Mouse (Mus musculus) stomach, postnatal 0 days (tissue): ENCODE measurements at regions not wholly inside any gene's neighbourhood (a gene's known extent, or its start where the extent isn't known, plus 50 kb on each side); places are given as distances from the start of the nearest gene placed in this dataset.

Experiments
- ATAC-seq: fragments of 200-750 bp; cut with Nextera tagmentation; 2 replicates; pipeline ENCODE4 v1.8.0; 2017; ENCODE audit not compliant: low FRiP score, low TSS enrichment
- DNase-seq: peaks from one replicate; pipeline ENCODE4 v3.0.0-alpha.2; 2016; ENCODE audit warnings: low spot score
- H3K27ac ChIP-seq: fragments of 300-500 bp; sonication (generic); replicated peaks from 2 replicates; pipeline ENCODE4 v1.5.1; 2014; ENCODE audit warnings: mild to moderate bottlenecking, control low read depth
- H3K27me3 ChIP-seq: fragments of 300-500 bp; sonication (generic); 2 replicates; pipeline ENCODE4 v1.6.1; 2014; ENCODE audit warnings: low read length; ENCODE audit not compliant: control insufficient read depth, insufficient read depth
- H3K36me3 ChIP-seq: fragments of 300-500 bp; sonication (generic); 2 replicates; pipeline ENCODE4 v1.6.1; 2014; ENCODE audit warnings: low read length, mixed read lengths; ENCODE audit not compliant: control insufficient read depth, insufficient read depth
- H3K4me1 ChIP-seq: fragments of 300-500 bp; sonication (generic); replicated peaks from 2 replicates; pipeline ENCODE4 v1.6.1; 2014; ENCODE audit warnings: antibody characterized with exemption; ENCODE audit not compliant: control insufficient read depth, insufficient read depth
- H3K4me2 ChIP-seq: fragments of 300-500 bp; sonication (generic); replicated peaks from 2 replicates; pipeline ENCODE4 v1.6.1; 2014; ENCODE audit warnings: low read depth, mild to moderate bottlenecking, control low read depth, moderate library complexity
- H3K4me3 ChIP-seq: fragments of 300-500 bp; sonication (generic); 2 replicates; pipeline ENCODE4 v1.5.1; 2014; ENCODE audit warnings: low read depth, low read length, control low read depth
- H3K9ac ChIP-seq: fragments of 300-500 bp; sonication (generic); 2 replicates; pipeline ENCODE4 v1.6.1; 2014; ENCODE audit warnings: mild to moderate bottlenecking, low read length, control low read depth, mixed read lengths
- H3K9me3 ChIP-seq: fragments of 300-500 bp; sonication (generic); 2 replicates; pipeline ENCODE4 v1.6.1; 2016; ENCODE audit warnings: low read length; ENCODE audit not compliant: control insufficient read depth
- CTCF ChIP-seq: IDR thresholded peaks from 2 replicates; pipeline ENCODE4 v1.5.1; 2016; ENCODE audit warnings: antibody characterized with exemption, low read depth, mild to moderate bottlenecking, moderate library complexity
- EP300 ChIP-seq: optimal IDR thresholded peaks from 2 replicates; pipeline ENCODE3; 2016; ENCODE audit warnings: antibody characterized with exemption
- WGBS: fragments of 180-500 bp; shearing (Covaris S2); extraction: QIAGEN DNeasy Blood & Tissue Kit; methylation state at CpG from one replicate; pipeline ENCODE4 v1.1.7; 2014; 5-methylcytosine and 5-hydroxymethylcytosine counted together

GRCm38 (mm10) chr8:103395316-103395715 lies 609.9 kb upstream of the Cdh11 start:
- Histone ChIP-seq H3K27me3 (no peaks in the 10 kb centered on the region), H3K9me3 (no peaks in the 10 kb centered on the region), H3K27ac (no peak overlapping the region), H3K4me1 (no peaks in the 10 kb centered on the region), H3K4me2 (no peak overlapping the region), H3K9ac (no peak overlapping the region), H3K36me3 (no peaks in the 10 kb centered on the region), H3K4me3 (no peak overlapping the region)
- TF ChIP-seq EP300 (no peak), CTCF (no peak)
- DNase-seq (no peak), ATAC-seq (no peak)
- WGBS, result 54% methylated on average over 4 of the region's 4 CpGs

GRCm38 (mm10) chr8:103398179-103398578 lies 612.7 kb upstream of the Cdh11 start:
- no peak for TF ChIP-seq EP300
- TF ChIP-seq CTCF, result peak; percentile 35
- Histone ChIP-seq H3K27ac (no peak overlapping the region), H3K9ac (no peak overlapping the region), H3K27me3 (no peaks in the 10 kb centered on the region), H3K9me3 (no peaks in the 10 kb centered on the region), H3K4me1 (no peaks in the 10 kb centered on the region), H3K36me3 (no peaks in the 10 kb centered on the region), H3K4me2 (no peak overlapping the region), H3K4me3 (no peak overlapping the region)
- ATAC-seq, result no peak
- no peak for DNase-seq
- 78% methylated on average over 3 of the region's 3 CpGs for WGBS

GRCm38 (mm10) chr8:103399466-103399865 lies 614.0 kb upstream of the Cdh11 start:
- WGBS, result 85% methylated on average over 3 of the region's 3 CpGs
- ATAC-seq, result no peak
- Histone ChIP-seq H3K4me1 (no peaks in the 10 kb centered on the region), H3K9ac (no peak overlapping the region), H3K9me3 (no peaks in the 10 kb centered on the region), H3K36me3 (no peaks in the 10 kb centered on the region), H3K4me3 (no peak overlapping the region), H3K4me2 (no peak overlapping the region), H3K27ac (no peak overlapping the region), H3K27me3 (no peaks in the 10 kb centered on the region)
- no peak for DNase-seq
- TF ChIP-seq EP300, result no peak
- peak; percentile 37 for TF ChIP-seq CTCF

- Histone ChIP-seq H3K36me3 (no peaks in the 10 kb centered on the region), H3K9me3 (no peaks in the 10 kb centered on the region), H3K27ac (no peak overlapping the region), H3K4me1 (no peaks in the 10 kb centered on the region), H3K4me2 (no peak overlapping the region), H3K27me3 (no peaks in the 10 kb centered on the region), H3K4me3 (no peak overlapping the region), H3K9ac (no peak overlapping the region)
- 61% methylated on average over 1 of the region's 1 CpGs for WGBS
- no peak for TF ChIP-seq CTCF
- no peak for ATAC-seq
- DNase-seq, result no peak
These were observed 614.7 kb upstream of the Cdh11 start for GRCm38 (mm10) chr8:103400143-103400542.

- no peak overlapping the region for H3K9ac ChIP-seq
- no peak overlapping the region for H3K4me3 ChIP-seq
- DNase-seq, result no peak
- H3K27ac ChIP-seq, result no peak overlapping the region
- no peaks in the 10 kb centered on the region for H3K36me3 ChIP-seq
- H3K9me3 ChIP-seq, result no peaks in the 10 kb centered on the region
- 72% methylated on average over 3 of the region's 3 CpGs for WGBS
- TF ChIP-seq CTCF (no peak), EP300 (no peak)
- H3K4me2 ChIP-seq, result no peak overlapping the region
- 0 out of 2 replicates have a peak, but pooled peaks cover 2% of the 10 kb centered on the region for H3K4me1 ChIP-seq
- ATAC-seq, result no peak
- H3K27me3 ChIP-seq, result no peaks in the 10 kb centered on the region
These were observed 617.3 kb upstream of the Cdh11 start for GRCm38 (mm10) chr8:103402731-103403130.

- 94% methylated on average over 4 of the region's 4 CpGs for WGBS
- Histone ChIP-seq H3K4me2 (no peak overlapping the region), H3K27me3 (no peaks in the 10 kb centered on the region), H3K9ac (no peak overlapping the region), H3K36me3 (no peaks in the 10 kb centered on the region), H3K4me3 (no peak overlapping the region), H3K27ac (no peak overlapping the region), H3K4me1 (0 out of 2 replicates have a peak, but pooled peaks cover 2% of the 10 kb centered on the region), H3K9me3 (no peaks in the 10 kb centered on the region)
- no peak for ATAC-seq
- DNase-seq, result no peak
- TF ChIP-seq EP300 (no peak), CTCF (peak; percentile 11; the same call in 1 of the 2 replicates)
These were observed 618.4 kb upstream of the Cdh11 start for GRCm38 (mm10) chr8:103403826-103404225.
